Mouse (Mus musculus): Measurements from ENCODE around the gene Cct6b. TPM values are rescaled to one million over a fixed set of nuclear protein-coding genes. Genes with fewer than 3 reads are reported as not detected.

The Cct6b gene
- not detected in 2 replicates for polyA plus RNA-seq (2011; ENCODE audit: insufficient read depth, insufficient read length, low replicate concordance, missing spikeins)

DNA sequence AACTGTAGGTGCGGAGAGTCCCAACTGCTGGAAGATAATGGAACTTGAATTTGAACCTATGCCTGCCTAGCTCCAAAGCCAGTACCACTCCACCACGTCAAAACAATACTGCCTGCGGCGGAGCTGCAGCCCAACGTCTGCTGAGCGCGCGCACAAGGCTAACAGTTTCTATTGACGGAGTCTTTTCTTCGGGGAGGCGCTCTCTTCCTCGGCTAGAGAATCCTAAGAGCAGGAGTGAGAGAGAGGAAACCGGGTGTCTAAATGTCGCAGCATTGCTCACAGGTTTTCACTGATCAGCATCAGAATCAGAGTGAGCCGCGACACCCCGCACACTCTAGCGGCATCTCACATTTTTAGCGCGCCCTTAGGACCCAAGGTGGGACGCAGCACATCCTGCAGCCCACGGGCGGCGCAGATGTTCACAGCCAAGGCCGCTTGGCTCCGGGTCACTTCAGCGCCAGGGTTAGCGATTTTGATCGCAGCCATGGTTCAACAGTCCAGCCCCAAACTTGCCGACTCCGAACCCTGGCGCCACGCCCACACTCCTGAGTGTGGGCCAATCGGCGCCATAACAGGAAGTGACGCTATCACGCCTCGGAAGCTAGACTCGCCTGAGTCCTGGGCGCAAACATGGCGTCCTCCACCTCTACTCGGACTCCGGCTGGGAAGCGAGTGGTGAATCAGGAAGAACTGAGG, at the start of gene Cct6b, which contains the start of gene Zfp830:
TSS of gene Cct6b (minus strand) at position 580 of the 696 bp plus-strand sequence.
TSS of gene Zfp830 (plus strand) at position 604 of the 696 bp plus-strand sequence.
- under 1% methylated on average over 44 of the region's 44 CpGs for WGBS
- peak within 1 kb of the TSS; percentile 94 for H3K27ac ChIP-seq (ENCODE audit: control insufficient read depth, insufficient read depth, low read depth, low read length, poor library complexity)
- peak within 1 kb of the TSS; percentile 91 for H3K4me3 ChIP-seq (replicated peaks; ENCODE audit: control insufficient read depth, low read depth, low read length)
- no peak for TF ChIP-seq CTCF (IDR thresholded peaks at IDR 0.05; ENCODE audit: control insufficient read depth, insufficient read depth, low read length)
- TF ChIP-seq POLR2A (IDR thresholded peaks at IDR 0.05; ENCODE audit: borderline replicate concordance, control insufficient read depth, low read depth, low read length), result peak; percentile 92; the same call in 1 of the 2 replicates
- H3K4me1 ChIP-seq (ENCODE audit: control insufficient read depth, insufficient read depth, low read length), result peaks cover 1% of the 10 kb centered on the region; the same call in 1 of the 2 replicates

DNA sequence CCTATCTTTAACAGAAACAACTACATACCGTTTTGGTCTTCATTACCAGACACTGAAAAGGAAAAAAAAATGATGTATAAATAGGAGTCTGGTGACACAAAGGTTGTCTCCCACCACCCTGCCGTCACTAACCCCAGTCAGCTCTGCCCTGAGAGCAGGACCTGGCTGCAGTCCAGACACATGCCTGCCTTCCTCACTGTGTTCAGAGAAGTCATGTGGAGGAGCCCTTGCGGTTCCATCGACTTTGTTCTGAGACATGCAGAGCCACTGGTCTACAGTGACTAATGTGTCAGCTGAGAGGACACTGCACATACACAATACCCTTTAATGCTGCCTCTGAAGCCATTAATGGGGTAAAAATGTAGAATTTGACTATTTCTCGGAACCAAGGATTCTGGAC, 44.4 kb upstream of the Cct6b start:
- H3K27ac ChIP-seq (ENCODE audit: control insufficient read depth, insufficient read depth, low read depth, low read length, poor library complexity), result no peak overlapping the region
- TF ChIP-seq CTCF (IDR thresholded peaks at IDR 0.05; ENCODE audit: control insufficient read depth, insufficient read depth, low read length) (no peak), POLR2A (IDR thresholded peaks at IDR 0.05; ENCODE audit: borderline replicate concordance, control insufficient read depth, low read depth, low read length) (no peak)
- no peaks in the 10 kb centered on the region for H3K4me1 ChIP-seq (ENCODE audit: control insufficient read depth, insufficient read depth, low read length)
- no peak overlapping the region for H3K4me3 ChIP-seq (replicated peaks; ENCODE audit: control insufficient read depth, low read depth, low read length)
- WGBS, result 82% methylated on average over 5 of the region's 5 CpGs

DNA sequence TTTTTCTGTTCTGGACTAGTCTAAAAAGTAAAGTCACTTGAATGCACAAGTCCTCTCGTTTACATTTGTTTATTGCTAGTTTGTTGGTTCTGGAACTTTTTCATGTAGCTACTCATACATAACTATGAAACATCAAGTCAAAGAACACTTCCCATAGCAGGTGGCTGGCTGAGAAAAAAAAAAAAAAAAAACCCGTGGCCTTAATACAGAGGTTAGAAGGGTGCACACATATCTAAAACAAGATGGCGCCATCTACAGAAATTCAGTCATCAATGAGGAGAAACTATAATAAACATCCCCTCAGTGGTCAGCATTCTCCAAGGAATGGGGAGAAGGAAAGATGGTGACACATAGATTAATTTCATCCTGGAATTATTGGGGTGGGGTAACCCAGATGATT, 43.2 kb upstream of the Cct6b start:
- TF ChIP-seq POLR2A (IDR thresholded peaks at IDR 0.05; ENCODE audit: borderline replicate concordance, control insufficient read depth, low read depth, low read length) (no peak), CTCF (IDR thresholded peaks at IDR 0.05; ENCODE audit: control insufficient read depth, insufficient read depth, low read length) (no peak)
- no peaks in the 10 kb centered on the region for H3K4me1 ChIP-seq (ENCODE audit: control insufficient read depth, insufficient read depth, low read length)
- 64% methylated on average over 3 of the region's 3 CpGs for WGBS

DNA sequence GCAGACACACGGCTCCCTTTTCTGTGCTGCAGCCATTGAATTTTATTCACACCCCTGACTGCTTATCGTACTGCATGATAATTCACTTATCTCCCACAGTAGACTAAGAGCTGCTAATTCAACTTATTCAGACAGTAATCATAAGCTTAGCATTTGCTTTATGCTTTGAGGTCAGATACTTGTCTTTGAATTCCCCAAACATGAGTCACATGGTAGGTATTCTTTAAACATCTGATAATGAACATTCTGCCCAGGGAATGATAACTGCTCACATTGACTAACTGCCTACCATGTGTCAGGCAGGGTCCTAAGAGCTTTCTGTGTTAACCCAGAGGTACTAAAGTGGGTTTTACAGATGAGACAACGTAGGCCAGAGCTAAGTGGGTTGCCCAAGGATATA, 42.5 kb upstream of the Cct6b start:
- no peak overlapping the region for H3K4me3 ChIP-seq (replicated peaks; ENCODE audit: control insufficient read depth, low read depth, low read length)
- 65% methylated on average over 3 of the region's 3 CpGs for WGBS
- H3K27ac ChIP-seq (ENCODE audit: control insufficient read depth, insufficient read depth, low read depth, low read length, poor library complexity), result no peak overlapping the region
- no peak for TF ChIP-seq POLR2A (IDR thresholded peaks at IDR 0.05; ENCODE audit: borderline replicate concordance, control insufficient read depth, low read depth, low read length)
- TF ChIP-seq CTCF (IDR thresholded peaks at IDR 0.05; ENCODE audit: control insufficient read depth, insufficient read depth, low read length), result no peak
- H3K4me1 ChIP-seq (ENCODE audit: control insufficient read depth, insufficient read depth, low read length), result no peaks in the 10 kb centered on the region

More for the DNA sequence above, 43.2 kb upstream of the Cct6b start:
- no peak overlapping the region for H3K4me3 ChIP-seq (replicated peaks; ENCODE audit: control insufficient read depth, low read depth, low read length)
- no peak overlapping the region for H3K27ac ChIP-seq (ENCODE audit: control insufficient read depth, insufficient read depth, low read depth, low read length, poor library complexity)

DNA sequence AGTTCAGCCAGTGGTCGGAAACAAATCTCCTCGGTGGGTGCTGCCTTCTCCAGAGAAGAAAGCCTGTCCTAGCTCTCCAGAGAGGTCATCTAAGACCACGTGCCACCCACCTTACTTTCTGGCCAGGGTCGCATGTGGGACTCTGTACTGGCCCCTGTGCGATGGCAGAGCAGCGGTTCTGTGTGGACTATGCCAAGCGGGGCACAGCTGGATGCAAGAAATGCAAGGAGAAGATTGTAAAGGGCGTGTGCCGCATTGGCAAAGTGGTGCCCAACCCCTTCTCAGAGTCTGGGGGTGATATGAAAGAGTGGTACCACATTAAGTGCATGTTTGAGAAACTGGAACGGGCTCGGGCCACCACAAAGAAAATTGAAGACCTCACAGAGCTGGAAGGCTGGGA, 19.3 kb upstream of the Cct6b start:
- no peaks in the 10 kb centered on the region; the same call in 1 of the 2 replicates for H3K4me1 ChIP-seq (ENCODE audit: control insufficient read depth, insufficient read depth, low read length)
- H3K4me3 ChIP-seq (replicated peaks; ENCODE audit: control insufficient read depth, low read depth, low read length), result no peak overlapping the region
- TF ChIP-seq CTCF (IDR thresholded peaks at IDR 0.05; ENCODE audit: control insufficient read depth, insufficient read depth, low read length) (no peak), POLR2A (IDR thresholded peaks at IDR 0.05; ENCODE audit: borderline replicate concordance, control insufficient read depth, low read depth, low read length) (no peak)
- 86% methylated on average over 11 of the region's 11 CpGs for WGBS
- no peak overlapping the region for H3K27ac ChIP-seq (ENCODE audit: control insufficient read depth, insufficient read depth, low read depth, low read length, poor library complexity)

DNA sequence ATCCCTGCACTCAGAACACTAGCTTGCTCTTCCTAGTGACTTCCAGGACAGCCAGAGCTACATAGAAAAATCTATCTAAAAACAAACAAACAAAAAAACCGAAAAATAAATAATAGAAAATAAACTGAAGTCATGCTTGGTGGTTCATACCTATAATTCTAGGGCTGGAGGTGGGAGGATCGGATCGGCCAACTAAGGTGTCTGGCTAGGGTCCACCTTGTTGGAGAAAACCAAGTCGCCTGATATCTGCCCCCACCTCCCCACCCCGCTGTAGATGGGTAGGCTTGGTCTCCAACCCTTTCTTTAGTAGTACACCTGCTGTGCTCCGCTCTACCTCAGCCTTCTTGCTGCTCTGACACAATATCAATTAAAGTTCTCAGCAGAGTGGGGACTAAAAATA, 18.1 kb upstream of the Cct6b start:
- no peak overlapping the region for H3K4me3 ChIP-seq (replicated peaks; ENCODE audit: control insufficient read depth, low read depth, low read length)
- WGBS, result 47% methylated on average over 6 of the region's 6 CpGs
- H3K27ac ChIP-seq (ENCODE audit: control insufficient read depth, insufficient read depth, low read depth, low read length, poor library complexity), result no peak overlapping the region
- TF ChIP-seq POLR2A (IDR thresholded peaks at IDR 0.05; ENCODE audit: borderline replicate concordance, control insufficient read depth, low read depth, low read length) (no peak), CTCF (IDR thresholded peaks at IDR 0.05; ENCODE audit: control insufficient read depth, insufficient read depth, low read length) (no peak)
- no peaks in the 10 kb centered on the region; the same call in 1 of the 2 replicates for H3K4me1 ChIP-seq (ENCODE audit: control insufficient read depth, insufficient read depth, low read length)

DNA sequence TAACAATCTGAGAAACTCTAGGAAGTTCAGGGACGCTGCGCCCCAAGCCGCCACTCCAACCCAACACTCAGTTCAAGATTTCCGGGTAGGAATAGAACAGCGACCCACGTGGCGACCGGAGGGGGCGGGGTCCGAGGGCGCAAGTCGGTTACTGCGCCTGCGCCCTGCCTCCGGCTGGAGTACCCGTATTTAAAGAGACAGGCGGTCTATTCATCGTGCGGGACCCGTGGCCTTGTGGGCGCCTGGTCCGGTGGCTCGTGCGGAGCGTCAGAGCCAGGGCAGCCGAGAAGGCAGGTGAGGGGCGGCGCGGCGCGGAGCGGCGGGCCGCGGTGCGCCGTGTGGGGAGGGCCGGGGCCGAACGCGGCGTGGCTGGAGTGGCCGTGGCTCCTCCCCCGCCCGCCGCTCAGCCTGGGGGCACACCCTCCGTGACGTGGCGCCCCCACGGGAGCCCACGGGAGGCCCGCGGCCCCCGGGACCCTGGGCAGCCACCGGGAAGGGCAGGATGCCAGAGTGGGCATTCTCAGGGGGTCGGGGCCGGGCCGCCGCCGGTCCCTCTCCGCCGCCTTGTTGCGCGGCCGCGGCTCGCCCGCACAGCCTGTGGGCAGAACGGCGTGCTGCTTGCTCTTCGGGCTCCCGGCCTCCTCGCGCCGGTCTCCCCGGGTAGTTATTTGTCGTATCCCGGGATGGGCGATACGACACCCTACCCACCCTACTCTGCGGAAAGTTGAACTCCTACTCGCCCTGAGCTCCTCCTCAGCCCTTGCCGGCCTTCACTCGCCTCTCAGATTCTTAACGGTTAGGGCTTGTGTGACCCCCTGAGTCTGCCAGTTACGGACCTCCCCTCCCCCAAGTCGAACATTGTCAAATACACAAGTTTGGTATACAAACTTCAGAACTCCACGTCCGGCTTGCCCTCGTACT, 17.1 kb upstream of the Cct6b start, which contains the start of gene Lig3:
TSS of gene Lig3 (plus strand) at position 126 of the 921 bp plus-strand sequence.
- peak; percentile 52 for TF ChIP-seq POLR2A (IDR thresholded peaks at IDR 0.05; ENCODE audit: borderline replicate concordance, control insufficient read depth, low read depth, low read length)
- TF ChIP-seq CTCF (IDR thresholded peaks at IDR 0.05; ENCODE audit: control insufficient read depth, insufficient read depth, low read length), result no peak
- under 1% methylated on average over 89 of the region's 90 CpGs for WGBS
- Histone ChIP-seq H3K4me3 (replicated peaks; ENCODE audit: control insufficient read depth, low read depth, low read length) (peak within 1 kb of the TSS; percentile 88), H3K27ac (ENCODE audit: control insufficient read depth, insufficient read depth, low read depth, low read length, poor library complexity) (peak within 1 kb of the TSS; percentile 90), H3K4me1 (ENCODE audit: control insufficient read depth, insufficient read depth, low read length) (no peaks in the 10 kb centered on the region; the same call in 1 of the 2 replicates)

DNA sequence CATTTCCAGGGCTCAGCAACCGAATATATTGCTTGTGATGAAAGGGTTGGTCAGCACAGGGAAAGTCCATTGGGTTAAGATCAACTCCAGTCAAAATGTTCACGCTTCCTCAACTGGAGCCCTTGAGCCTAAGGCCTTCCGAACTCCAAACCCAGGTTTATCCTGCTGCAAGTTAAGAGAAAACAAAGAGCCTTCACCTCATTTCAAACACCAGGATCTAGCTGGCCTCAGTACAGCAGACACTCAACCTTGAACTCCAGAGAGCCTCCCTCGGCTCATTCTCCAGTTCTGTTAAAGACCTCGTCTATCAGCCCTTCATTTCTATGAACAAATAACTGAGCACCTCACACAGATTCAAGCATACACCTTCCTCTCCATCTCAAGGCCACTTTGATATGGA, 16.0 kb upstream of the Cct6b start:
- no peak overlapping the region for H3K4me3 ChIP-seq (replicated peaks; ENCODE audit: control insufficient read depth, low read depth, low read length)
- no peaks in the 10 kb centered on the region; the same call in 1 of the 2 replicates for H3K4me1 ChIP-seq (ENCODE audit: control insufficient read depth, insufficient read depth, low read length)
- H3K27ac ChIP-seq (ENCODE audit: control insufficient read depth, insufficient read depth, low read depth, low read length, poor library complexity), result no peak overlapping the region
- TF ChIP-seq CTCF (IDR thresholded peaks at IDR 0.05; ENCODE audit: control insufficient read depth, insufficient read depth, low read length) (no peak), POLR2A (IDR thresholded peaks at IDR 0.05; ENCODE audit: borderline replicate concordance, control insufficient read depth, low read depth, low read length) (no peak)
- WGBS, result 30% methylated on average over 5 of the region's 5 CpGs

All from bone marrow, adult 2 months (tissue).